ENCODE assay signal across 18 mouse cellular contexts in the genomic region with DNA sequence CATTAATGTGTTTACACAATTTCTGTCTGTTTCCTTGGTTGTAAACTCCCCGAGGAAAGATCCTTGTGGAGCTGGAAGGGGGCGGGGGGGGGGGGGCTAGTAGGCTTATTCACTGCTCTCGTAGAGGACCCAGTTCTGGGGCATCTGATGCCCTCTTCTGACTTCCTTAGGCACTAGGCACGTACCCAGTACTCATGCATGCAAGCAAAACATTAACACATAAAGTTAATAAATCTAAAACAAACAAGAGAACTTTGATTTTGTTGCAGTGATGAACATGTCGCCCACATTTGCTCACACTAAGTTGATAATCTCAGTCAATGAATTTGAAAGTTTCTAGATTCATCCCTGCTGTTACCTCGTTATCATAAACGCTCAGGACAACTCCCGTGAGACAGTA.
A peak's percentile ranks its signal among the peaks of the same experiment; 100 is the strongest.
DNase-seq lines count a peak whose midpoint lies in the region; ATAC-seq lines count a peak whose summit lies in the region.
"Had no signal": no experiment of that assay in that cellular context is flagged by ENCODE, and none has a peak within 500 bp of the region (broad histone marks: within the 10 kb centered on the region; RNA-seq: fewer than 3 reads in every experiment).

No protein-coding gene starts in this region.

- H3K4me1 ChIP-seq in lung, embryonic 15.5 days = peaks cover 25% of the 10 kb centered on the region
- H3K4me1 ChIP-seq in intestine, embryonic 16.5 days (ENCODE audit: control insufficient read depth, insufficient read depth, low read length) = no peaks in the 10 kb centered on the region
- H3K4me1 ChIP-seq: forebrain, embryonic 13.5 days had no signal

- H3K27me3 ChIP-seq in lung, embryonic 15.5 days = no peaks in the 10 kb centered on the region
- H3K27me3 ChIP-seq in intestine, embryonic 16.5 days (replicated peaks; ENCODE audit: control insufficient read depth, insufficient read depth, low read length) = no peaks in the 10 kb centered on the region
- H3K27me3 ChIP-seq: forebrain, embryonic 13.5 days; heart, embryonic 15.5 days had no signal

- DNase-seq in kidney, adult 9 months = peak; percentile 59
- DNase-seq in kidney, postnatal 4 days = no peak
- no peak for DNase-seq in lung, postnatal 25 days (ENCODE audit: low spot score)
- no peak for DNase-seq in layer of hippocampus, adult 9-11 months
- DNase-seq: adrenal gland, adult 2 months; adrenal gland, postnatal 25 days; cerebellum, adult 2 months; cerebellum, postnatal 10 days; forebrain, postnatal 0 days; gastrocnemius, postnatal 14 days; heart, adult 2 months; heart, postnatal 14 days had no signal

- WGBS in lung, embryonic 15.5 days = 52% methylated on average over 8 of the region's 8 CpGs
- WGBS in intestine, embryonic 16.5 days = 66% methylated on average over 8 of the region's 8 CpGs

- H3K9me3 ChIP-seq in lung, embryonic 15.5 days = no peaks in the 10 kb centered on the region
- 0 out of 2 replicates have a peak, but pooled peaks cover 4% of the 10 kb centered on the region for H3K9me3 ChIP-seq in intestine, embryonic 16.5 days (ENCODE audit: control insufficient read depth, low read length)
- H3K9me3 ChIP-seq: embryonic facial prominence, embryonic 10.5 days; forebrain, embryonic 13.5 days; heart, embryonic 15.5 days had no signal

- no peak overlapping the region for H3K4me2 ChIP-seq in lung, embryonic 15.5 days
- no peak overlapping the region for H3K4me2 ChIP-seq in intestine, embryonic 16.5 days (ENCODE audit: low read depth, low read length)
- H3K4me2 ChIP-seq: forebrain, embryonic 13.5 days; heart, embryonic 11.5 days; heart, embryonic 15.5 days had no signal

- ATAC-seq in lung, embryonic 15.5 days (ENCODE audit: borderline replicate concordance, extremely low read depth, low FRiP score, low TSS enrichment) = no peak
- ATAC-seq in intestine, embryonic 16.5 days = 0 out of 2 replicates have a peak, but pooled peaks have one; percentile 19
- ATAC-seq: forebrain, embryonic 13.5 days; forebrain, postnatal 0 days had no signal

- no peak overlapping the region for H3K9ac ChIP-seq in lung, embryonic 15.5 days
- no peak overlapping the region for H3K9ac ChIP-seq in intestine, embryonic 16.5 days (ENCODE audit: low read depth, low read length)
- H3K9ac ChIP-seq: forebrain, embryonic 13.5 days; forebrain, postnatal 0 days; heart, embryonic 15.5 days had no signal

- no peaks in the 10 kb centered on the region for H3K36me3 ChIP-seq in lung, embryonic 15.5 days
- no peaks in the 10 kb centered on the region for H3K36me3 ChIP-seq in intestine, embryonic 16.5 days (ENCODE audit: control insufficient read depth, insufficient read depth, low read length)
- H3K36me3 ChIP-seq: embryonic facial prominence, embryonic 10.5 days; heart, embryonic 15.5 days had no signal

- no peak overlapping the region for H3K4me3 ChIP-seq in lung, embryonic 15.5 days
- H3K4me3 ChIP-seq in intestine, embryonic 16.5 days (ENCODE audit: low read length) = no peak overlapping the region
- H3K4me3 ChIP-seq: embryonic facial prominence, embryonic 10.5 days; forebrain, embryonic 13.5 days; heart, adult 2 months; heart, embryonic 15.5 days had no signal

- 0 out of 2 replicates have a peak overlapping the region, but pooled peaks have one; percentile 38 for H3K27ac ChIP-seq in lung, embryonic 15.5 days
- peak overlapping the region; percentile 79; the same call in 1 of the 2 replicates for H3K27ac ChIP-seq in intestine, embryonic 16.5 days (ENCODE audit: low read length)
- H3K27ac ChIP-seq: embryonic facial prominence, embryonic 10.5 days; forebrain, embryonic 13.5 days; heart, adult 2 months had no signal
